Mouse (Mus musculus): ENCODE measurements around the gene Slc26a3. TPM values are rescaled to one million over a fixed set of nuclear protein-coding genes. Genes with fewer than 3 reads are reported as not detected.

The Slc26a3 gene
- polyA plus RNA-seq, 1 experiment from 2014 or later, result 0.12 TPM

GRCm38 (mm10) chr12:31377241-31377640 lies 13.4 kb upstream of the Slc26a3 start:
- no peaks in the 10 kb centered on the region for H3K27me3 ChIP-seq
- WGBS, result 75% methylated on average over 11 of the region's 11 CpGs
- no peak overlapping the region for H3K4me2 ChIP-seq (replicated peaks)
- ATAC-seq (ENCODE audit: insufficient number of reproducible peaks, low FRiP score, low TSS enrichment, low read depth), result no peak
- H3K9ac ChIP-seq, result no peak overlapping the region
- no peaks in the 10 kb centered on the region for H3K36me3 ChIP-seq
- H3K4me1 ChIP-seq, result peaks cover 21% of the 10 kb centered on the region
- H3K9me3 ChIP-seq (replicated peaks), result no peaks in the 10 kb centered on the region
- no peak overlapping the region for H3K27ac ChIP-seq (replicated peaks)
- H3K4me3 ChIP-seq (replicated peaks), result no peak overlapping the region

- Histone ChIP-seq H3K27ac (replicated peaks) (no peak overlapping the region), H3K4me3 (replicated peaks) (no peak overlapping the region), H3K9me3 (replicated peaks) (no peaks in the 10 kb centered on the region), H3K36me3 (no peaks in the 10 kb centered on the region), H3K4me1 (peaks cover 8% of the 10 kb centered on the region; the same call in 1 of the 2 replicates), H3K27me3 (no peaks in the 10 kb centered on the region), H3K4me2 (replicated peaks) (no peak overlapping the region), H3K9ac (no peak overlapping the region)
- WGBS, result 11% methylated on average over 2 of the region's 2 CpGs
- ATAC-seq (ENCODE audit: insufficient number of reproducible peaks, low FRiP score, low TSS enrichment, low read depth), result 0 out of 2 replicates have a peak, but pooled peaks have one; percentile 60
These were observed 9.8 kb upstream of the Slc26a3 start for GRCm38 (mm10) chr12:31380878-31381277.

GRCm38 (mm10) chr12:31382451-31382850 lies 8.2 kb upstream of the Slc26a3 start:
- no peaks in the 10 kb centered on the region for H3K27me3 ChIP-seq
- no peak overlapping the region for H3K4me2 ChIP-seq (replicated peaks)
- H3K27ac ChIP-seq (replicated peaks), result no peak overlapping the region

GRCm38 (mm10) chr12:31387303-31387702 lies 3.4 kb upstream of the Slc26a3 start:
- Histone ChIP-seq H3K4me2 (replicated peaks) (no peak overlapping the region), H3K4me3 (replicated peaks) (no peak overlapping the region), H3K27ac (replicated peaks) (no peak overlapping the region), H3K9me3 (replicated peaks) (no peaks in the 10 kb centered on the region), H3K9ac (no peak overlapping the region), H3K4me1 (no peaks in the 10 kb centered on the region), H3K27me3 (no peaks in the 10 kb centered on the region), H3K36me3 (no peaks in the 10 kb centered on the region)
- WGBS, result 45% methylated on average over 3 of the region's 3 CpGs
- no peak for ATAC-seq (ENCODE audit: insufficient number of reproducible peaks, low FRiP score, low TSS enrichment, low read depth)

More at GRCm38 (mm10) chr12:31382451-31382850, 8.2 kb upstream of the Slc26a3 start:
- H3K4me3 ChIP-seq (replicated peaks), result no peak overlapping the region
- no peaks in the 10 kb centered on the region for H3K9me3 ChIP-seq (replicated peaks)
- no peaks in the 10 kb centered on the region for H3K4me1 ChIP-seq
- H3K9ac ChIP-seq, result no peak overlapping the region
- WGBS, result 53% methylated on average over 2 of the region's 2 CpGs
- no peaks in the 10 kb centered on the region for H3K36me3 ChIP-seq
- ATAC-seq (ENCODE audit: insufficient number of reproducible peaks, low FRiP score, low TSS enrichment, low read depth), result no peak

- 88% methylated on average over 12 of the region's 12 CpGs for WGBS
- Histone ChIP-seq H3K27me3 (no peaks in the 10 kb centered on the region), H3K9ac (no peak overlapping the region), H3K4me2 (replicated peaks) (no peak overlapping the region), H3K36me3 (no peaks in the 10 kb centered on the region), H3K27ac (replicated peaks) (no peak overlapping the region), H3K4me1 (no peaks in the 10 kb centered on the region), H3K9me3 (replicated peaks) (no peaks in the 10 kb centered on the region), H3K4me3 (replicated peaks) (no peak overlapping the region)
- ATAC-seq (ENCODE audit: insufficient number of reproducible peaks, low FRiP score, low TSS enrichment, low read depth), result no peak
These were observed 1.0 kb downstream of the Slc26a3 start for GRCm38 (mm10) chr12:31391696-31392095.

DNA sequence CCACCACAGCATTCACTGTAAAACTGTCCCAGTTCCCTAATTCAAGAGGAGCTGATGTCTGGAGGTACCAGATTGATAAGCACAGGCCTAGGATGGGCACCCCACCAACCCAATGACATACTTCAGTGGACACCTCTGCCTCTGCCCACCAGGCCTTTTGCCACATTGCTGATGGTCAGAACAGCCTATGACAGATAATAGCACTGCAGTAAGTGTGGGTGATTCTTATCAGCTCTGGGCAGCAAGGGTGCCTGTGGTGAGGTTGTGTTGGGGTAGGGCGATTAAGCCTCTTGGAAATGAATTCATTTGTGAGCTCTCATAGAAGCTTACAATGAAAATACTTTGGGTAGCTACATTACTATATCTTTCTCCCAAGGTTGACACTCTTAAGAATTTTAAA lies 5.2 kb downstream of the Slc26a3 start:
- H3K36me3 ChIP-seq, result no peaks in the 10 kb centered on the region
- no peak overlapping the region for H3K4me2 ChIP-seq (replicated peaks)
- no peak for ATAC-seq (ENCODE audit: insufficient number of reproducible peaks, low FRiP score, low TSS enrichment, low read depth)
- H3K27me3 ChIP-seq, result no peaks in the 10 kb centered on the region
- H3K4me1 ChIP-seq, result no peaks in the 10 kb centered on the region
- WGBS, result 90% methylated on average over 1 of the region's 1 CpGs
- no peak overlapping the region for H3K4me3 ChIP-seq (replicated peaks)
- no peak overlapping the region for H3K9ac ChIP-seq
- no peaks in the 10 kb centered on the region for H3K9me3 ChIP-seq (replicated peaks)
- H3K27ac ChIP-seq (replicated peaks), result no peak overlapping the region

- 82% methylated on average over 4 of the region's 4 CpGs for WGBS
- Histone ChIP-seq H3K4me3 (replicated peaks) (no peak overlapping the region), H3K4me1 (no peaks in the 10 kb centered on the region), H3K9ac (no peak overlapping the region), H3K36me3 (no peaks in the 10 kb centered on the region), H3K9me3 (replicated peaks) (no peaks in the 10 kb centered on the region), H3K4me2 (replicated peaks) (no peak overlapping the region), H3K27ac (replicated peaks) (no peak overlapping the region), H3K27me3 (no peaks in the 10 kb centered on the region)
- ATAC-seq (ENCODE audit: insufficient number of reproducible peaks, low FRiP score, low TSS enrichment, low read depth), result no peak
These were observed 7.0 kb downstream of the Slc26a3 start for GRCm38 (mm10) chr12:31397709-31398108.

DNA sequence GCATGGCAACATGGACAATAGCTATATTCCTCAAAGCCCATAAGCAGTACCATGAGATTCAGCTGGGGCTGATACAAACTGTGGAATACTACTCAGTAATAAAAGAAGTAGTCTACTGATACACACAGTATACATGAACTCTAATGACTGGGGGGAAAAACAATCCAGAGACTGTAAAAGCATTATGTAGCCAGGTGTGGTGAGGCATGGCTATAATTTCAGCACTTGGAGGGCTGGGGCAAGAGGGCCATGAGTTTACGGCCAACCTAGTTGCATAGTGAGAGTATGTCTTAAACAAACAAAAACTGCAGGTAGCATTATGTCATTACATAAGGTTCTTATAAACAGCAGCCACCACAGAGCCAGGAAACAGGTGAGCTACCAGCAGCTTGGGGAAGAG lies 10.2 kb downstream of the Slc26a3 start:
- ATAC-seq (ENCODE audit: insufficient number of reproducible peaks, low FRiP score, low TSS enrichment, low read depth), result no peak

GRCm38 (mm10) chr12:31401930-31402329 lies 11.3 kb downstream of the Slc26a3 start:
- whole genome bisulfite sequencing, result 84% methylated on average over 6 of the region's 6 CpGs
- H3K9me3 ChIP-seq (replicated peaks), result no peaks in the 10 kb centered on the region

More for the DNA sequence above, 10.2 kb downstream of the Slc26a3 start:
- no peaks in the 10 kb centered on the region for H3K9me3 ChIP-seq (replicated peaks)
- H3K9ac ChIP-seq, result no peak overlapping the region
- no peaks in the 10 kb centered on the region for H3K36me3 ChIP-seq
- no peak overlapping the region for H3K27ac ChIP-seq (replicated peaks)
- H3K4me2 ChIP-seq (replicated peaks), result no peak overlapping the region
- 71% methylated on average over 1 of the region's 1 CpGs for WGBS
- H3K4me3 ChIP-seq (replicated peaks), result no peak overlapping the region
- H3K4me1 ChIP-seq, result no peaks in the 10 kb centered on the region
- H3K27me3 ChIP-seq, result no peaks in the 10 kb centered on the region

DNA sequence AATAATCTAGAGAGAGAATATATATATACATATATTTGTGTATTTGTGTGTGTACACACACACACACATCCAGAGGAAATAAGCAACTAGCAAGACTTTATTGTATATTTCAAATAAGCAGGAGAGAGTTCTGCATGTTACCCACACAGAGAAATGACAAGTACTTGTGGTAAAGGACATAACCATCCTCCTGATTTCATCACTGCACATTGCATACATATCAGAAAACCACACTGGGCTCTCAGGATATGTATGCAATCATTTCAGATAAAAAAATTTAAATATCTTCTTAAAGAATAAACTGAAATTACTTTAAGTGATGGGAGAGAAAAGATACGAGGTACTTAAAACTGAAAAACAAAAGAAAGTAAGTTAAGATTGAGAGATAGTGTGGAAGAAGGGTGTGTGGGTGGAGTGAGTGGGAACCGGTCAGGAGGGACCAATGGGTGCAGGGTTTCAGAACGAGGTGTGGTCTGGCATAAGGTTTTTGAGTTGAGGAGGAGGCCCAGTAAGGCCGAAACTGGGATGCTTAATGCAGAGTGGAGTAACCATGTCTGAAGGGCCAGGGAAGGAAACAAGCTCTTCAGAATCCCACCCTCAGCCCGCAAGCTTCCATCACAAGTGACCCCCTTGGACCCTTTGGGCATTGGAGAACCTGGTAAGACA lies 14.0 kb downstream of the Slc26a3 start:
- no peak overlapping the region for H3K4me3 ChIP-seq (replicated peaks)
- H3K9ac ChIP-seq, result no peak overlapping the region
- no peaks in the 10 kb centered on the region for H3K9me3 ChIP-seq (replicated peaks)
- H3K27ac ChIP-seq (replicated peaks), result no peak overlapping the region
- H3K4me2 ChIP-seq (replicated peaks), result no peak overlapping the region
- H3K4me1 ChIP-seq, result no peaks in the 10 kb centered on the region
- no peaks in the 10 kb centered on the region for H3K36me3 ChIP-seq
- 68% methylated on average over 5 of the region's 5 CpGs for WGBS
- H3K27me3 ChIP-seq, result no peaks in the 10 kb centered on the region
- ATAC-seq (ENCODE audit: insufficient number of reproducible peaks, low FRiP score, low TSS enrichment, low read depth), result no peak

More at GRCm38 (mm10) chr12:31401930-31402329, 11.3 kb downstream of the Slc26a3 start:
- H3K27ac ChIP-seq (replicated peaks), result no peak overlapping the region
- no peaks in the 10 kb centered on the region for H3K36me3 ChIP-seq
- no peak overlapping the region for H3K9ac ChIP-seq
- no peak overlapping the region for H3K4me2 ChIP-seq (replicated peaks)
- H3K4me1 ChIP-seq, result no peaks in the 10 kb centered on the region
- H3K4me3 ChIP-seq (replicated peaks), result no peak overlapping the region
- ATAC-seq (ENCODE audit: insufficient number of reproducible peaks, low FRiP score, low TSS enrichment, low read depth), result no peak
- no peaks in the 10 kb centered on the region for H3K27me3 ChIP-seq

DNA sequence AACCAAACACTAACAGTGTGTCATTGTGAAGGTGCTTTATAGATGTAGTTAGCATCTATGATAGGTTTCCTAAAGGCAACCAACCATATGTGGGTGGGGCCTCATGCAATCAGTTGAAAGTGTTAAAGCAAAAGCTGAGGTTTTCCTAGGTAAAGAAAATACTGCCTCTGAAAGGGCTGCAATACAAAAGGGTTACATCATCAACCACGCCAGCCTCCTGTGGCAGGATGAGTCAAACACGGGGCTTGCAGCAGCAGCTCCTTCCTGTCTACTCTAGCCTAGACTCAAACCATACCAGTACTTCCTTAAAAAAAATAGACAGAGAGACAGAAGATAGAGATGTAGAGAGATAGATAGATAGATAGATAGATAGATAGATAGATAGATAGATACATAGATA lies 25.3 kb downstream of the Slc26a3 start:
- Histone ChIP-seq H3K36me3 (no peaks in the 10 kb centered on the region), H3K4me2 (replicated peaks) (no peak overlapping the region), H3K9ac (no peak overlapping the region), H3K9me3 (replicated peaks) (no peaks in the 10 kb centered on the region), H3K27ac (replicated peaks) (no peak overlapping the region), H3K27me3 (no peaks in the 10 kb centered on the region), H3K4me3 (replicated peaks) (no peak overlapping the region), H3K4me1 (no peaks in the 10 kb centered on the region)
- ATAC-seq (ENCODE audit: insufficient number of reproducible peaks, low FRiP score, low TSS enrichment, low read depth), result no peak
- 59% methylated on average over 2 of the region's 2 CpGs for WGBS
